Mouse (Mus musculus) stomach, embryonic 14.5 days (tissue): ENCODE data around the gene Nat10. TPM values are rescaled to one million over a fixed set of nuclear protein-coding genes. Genes with fewer than 3 reads are reported as not detected.

Experiments used
- ATAC-seq: fragments of 200-750 bp; cut with Nextera tagmentation; 2 replicates; pipeline ENCODE4 v1.8.0; 2017; ENCODE audit warnings: low read depth, moderate TSS enrichment; ENCODE audit not compliant: insufficient number of reproducible peaks, insufficient read depth, low FRiP score
- H3K27ac ChIP-seq: fragments of 300-500 bp; sonication (generic); 2 replicates; pipeline ENCODE4 v1.5.1; 2014; ENCODE audit warnings: mild to moderate bottlenecking, low read length, moderate library complexity, mixed read lengths
- H3K27me3 ChIP-seq: fragments of 300-500 bp; sonication (generic); 2 replicates; pipeline ENCODE4 v1.6.1; 2014; ENCODE audit warnings: low read length, control low read depth, mixed read lengths; ENCODE audit not compliant: control insufficient read depth, insufficient read depth
- H3K36me3 ChIP-seq: fragments of 300-500 bp; sonication (generic); 2 replicates; pipeline ENCODE4 v1.6.1; 2014; ENCODE audit warnings: mild to moderate bottlenecking, control low read depth, low read length, moderate library complexity, mixed read lengths; ENCODE audit not compliant: control insufficient read depth, insufficient read depth
- H3K4me1 ChIP-seq: fragments of 300-500 bp; sonication (generic); 2 replicates; pipeline ENCODE4 v1.6.1; 2014; ENCODE audit warnings: low read length, control low read depth, mixed read lengths; ENCODE audit not compliant: control insufficient read depth, insufficient read depth
- H3K4me2 ChIP-seq: fragments of 300-500 bp; sonication (generic); replicated peaks from 2 replicates; pipeline ENCODE4 v1.6.1; 2014; ENCODE audit warnings: low read depth, low read length, control low read depth
- H3K4me3 ChIP-seq: fragments of 300-500 bp; sonication (generic); 2 replicates; pipeline ENCODE4 v1.5.1; 2014; ENCODE audit warnings: low read depth, low read length, control low read depth
- H3K9ac ChIP-seq: fragments of 300-500 bp; sonication (generic); replicated peaks from 2 replicates; pipeline ENCODE4 v1.6.1; 2014; ENCODE audit warnings: low read depth, mild to moderate bottlenecking, control low read depth, low read length, moderate library complexity, mixed read lengths
- H3K9me3 ChIP-seq: fragments of 300-500 bp; sonication (generic); 2 replicates; pipeline ENCODE4 v1.6.1; 2016; ENCODE audit warnings: low read depth, low read length, control low read depth; ENCODE audit not compliant: control insufficient read depth
- WGBS: fragments of 180-500 bp; shearing (Covaris S2); extraction: QIAGEN DNeasy Blood & Tissue Kit; methylation state at CpG from one replicate; pipeline ENCODE4 v1.1.7; 2014; 5-methylcytosine and 5-hydroxymethylcytosine counted together
- polyA plus RNA-seq: library from polyadenylated mRNA; unstranded; fragments of >200 nt; fragmentation: Nextera tagmentation; extraction: Ambion mirVana; gene quantifications from 2 replicates; pipeline ENCODE4 v1.2.1, GENCODE M21; 2014

Gene Nat10
- polyA plus RNA-seq, 1 experiment from 2014 or later: 27.4 TPM

DNA sequence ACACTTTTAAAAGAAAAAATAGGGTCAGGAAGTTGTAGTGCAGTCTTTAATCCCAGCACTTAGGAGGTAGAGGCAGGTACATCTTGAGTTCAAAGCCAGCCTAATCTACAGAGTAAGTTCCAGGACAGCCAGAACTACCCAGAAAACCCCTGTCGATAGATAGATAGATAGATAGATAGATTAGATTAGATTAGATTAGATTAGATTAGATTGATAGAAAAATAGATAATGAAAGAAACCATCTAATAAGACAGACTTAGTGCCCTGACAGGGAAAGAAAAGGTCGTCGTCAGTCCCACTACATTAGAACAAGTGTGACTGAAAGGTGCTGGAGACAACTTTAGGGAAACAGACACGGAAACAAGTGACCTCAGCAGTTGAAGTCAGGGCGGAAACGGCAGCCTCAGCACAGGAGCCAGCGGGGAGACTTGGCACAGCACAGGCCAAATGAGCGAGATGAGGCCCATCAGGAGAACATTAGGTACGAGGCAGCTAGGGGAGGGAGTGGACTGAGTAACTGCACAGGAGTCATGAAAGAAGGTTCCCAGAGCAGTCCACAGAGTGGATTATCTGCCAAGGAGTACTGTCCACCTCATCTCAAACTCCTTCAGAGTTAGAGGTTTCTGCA, 5.5 kb downstream of the Nat10 start:
- no peak for ATAC-seq
- H3K27ac ChIP-seq: no peak overlapping the region

DNA sequence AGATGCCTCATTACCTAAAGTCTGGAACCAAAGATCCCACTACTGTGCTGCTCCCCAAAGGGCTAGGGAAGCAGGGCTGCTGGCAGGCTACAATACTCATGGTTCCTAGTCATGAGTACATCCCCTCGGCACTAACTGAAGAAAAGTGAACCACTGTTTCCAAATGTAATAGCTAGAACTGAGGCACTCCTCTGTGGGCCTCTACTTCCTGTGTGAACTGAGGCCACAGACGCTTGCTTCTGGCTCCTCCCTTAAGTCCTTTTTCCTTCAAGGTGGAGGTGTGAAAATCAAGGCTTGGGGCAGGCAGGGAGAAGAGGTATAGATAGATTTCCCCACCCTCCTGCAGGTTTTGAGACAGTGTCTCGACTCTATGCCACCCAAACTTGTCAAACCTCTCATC, 6.5 kb downstream of the Nat10 start:
- 87% methylated on average over 3 of the region's 3 CpGs for WGBS
- H3K9ac ChIP-seq: no peak overlapping the region
- H3K36me3 ChIP-seq: peaks cover 36% of the 10 kb centered on the region
- H3K4me1 ChIP-seq: no peaks in the 10 kb centered on the region
- H3K27me3 ChIP-seq: no peaks in the 10 kb centered on the region
- H3K9me3 ChIP-seq: no peaks in the 10 kb centered on the region
- no peak overlapping the region for H3K4me2 ChIP-seq
- H3K4me3 ChIP-seq: no peak overlapping the region
- ATAC-seq: no peak
- H3K27ac ChIP-seq: no peak overlapping the region

More for the DNA sequence above, 5.5 kb downstream of the Nat10 start:
- Histone ChIP-seq H3K36me3 (peaks cover 32% of the 10 kb centered on the region), H3K4me2 (no peak overlapping the region), H3K4me3 (no peak overlapping the region), H3K4me1 (no peaks in the 10 kb centered on the region), H3K9me3 (no peaks in the 10 kb centered on the region), H3K9ac (no peak overlapping the region), H3K27me3 (no peaks in the 10 kb centered on the region)
- WGBS: 87% methylated on average over 9 of the region's 9 CpGs

DNA sequence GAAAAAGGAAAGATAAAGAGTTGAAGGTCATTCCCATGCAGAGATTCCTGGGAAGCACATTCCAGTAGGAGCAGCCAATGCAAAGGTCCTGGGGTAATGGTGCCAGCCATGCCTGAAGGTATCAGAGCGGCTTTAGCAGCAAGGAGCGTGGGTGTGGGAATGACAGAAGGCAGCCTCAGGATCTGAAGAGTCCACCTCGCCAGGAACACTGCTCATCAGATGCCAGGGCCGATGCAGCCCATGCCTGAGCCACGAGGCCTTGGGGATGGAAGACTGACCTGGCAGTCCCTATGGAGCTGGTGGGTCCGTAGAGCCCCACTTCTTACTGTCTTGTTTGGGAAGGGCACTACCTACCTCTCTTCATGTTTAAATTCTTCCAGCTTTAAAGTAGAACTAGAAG, 9.3 kb downstream of the Nat10 start:
- Histone ChIP-seq H3K4me1 (no peaks in the 10 kb centered on the region), H3K27ac (no peak overlapping the region), H3K27me3 (no peaks in the 10 kb centered on the region), H3K9me3 (no peaks in the 10 kb centered on the region), H3K9ac (no peak overlapping the region), H3K36me3 (peaks cover 48% of the 10 kb centered on the region), H3K4me3 (no peak overlapping the region), H3K4me2 (no peak overlapping the region)
- 93% methylated on average over 6 of the region's 6 CpGs for WGBS
- no peak for ATAC-seq

DNA sequence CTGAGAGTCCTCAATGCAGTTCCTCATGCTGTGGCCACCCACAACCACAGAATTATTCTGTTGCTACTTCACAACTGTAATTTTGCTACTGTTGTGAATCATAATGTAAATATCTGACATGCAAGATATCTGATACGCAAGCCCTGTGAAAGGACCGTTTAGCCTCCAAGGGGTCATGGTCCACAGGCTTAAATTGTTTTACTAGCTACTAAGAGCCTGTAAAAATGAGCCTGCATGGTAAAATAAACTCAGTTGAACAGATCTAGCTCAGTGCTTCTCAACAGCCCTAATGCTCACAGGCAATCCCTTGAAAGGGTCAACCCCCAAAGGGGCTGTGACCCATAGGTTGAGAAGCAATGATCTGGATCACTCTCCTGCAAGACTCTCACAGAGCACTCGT, 12.0 kb downstream of the Nat10 start:
- H3K27ac ChIP-seq: no peak overlapping the region

DNA sequence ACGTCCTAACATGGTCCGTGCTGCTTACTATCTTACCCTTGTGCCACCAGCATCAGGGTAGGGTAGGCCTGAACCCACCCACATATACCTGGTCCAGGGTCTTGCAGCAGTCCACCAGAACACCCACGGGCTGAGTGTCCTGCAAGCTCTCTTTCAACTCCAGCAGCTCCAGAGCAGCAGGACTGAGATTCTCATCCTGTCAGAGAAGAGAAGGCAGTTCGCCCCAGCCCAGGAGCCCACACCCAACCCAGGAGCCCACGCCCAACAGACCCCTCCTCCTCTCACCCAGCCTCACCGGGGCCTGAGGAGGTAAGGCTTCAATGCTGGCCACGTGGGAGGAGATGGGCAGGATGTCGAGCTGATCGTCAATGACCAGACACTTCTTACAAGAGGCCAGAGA, 13.2 kb downstream of the Nat10 start:
- Histone ChIP-seq H3K4me2 (no peak overlapping the region), H3K9ac (no peak overlapping the region), H3K27ac (no peak overlapping the region), H3K27me3 (no peaks in the 10 kb centered on the region), H3K36me3 (peaks cover 38% of the 10 kb centered on the region), H3K4me3 (no peak overlapping the region), H3K9me3 (no peaks in the 10 kb centered on the region), H3K4me1 (no peaks in the 10 kb centered on the region)
- no peak for ATAC-seq
- WGBS: 94% methylated on average over 9 of the region's 9 CpGs

More for the DNA sequence above, 12.0 kb downstream of the Nat10 start:
- H3K9me3 ChIP-seq: no peaks in the 10 kb centered on the region
- ATAC-seq: no peak
- H3K4me3 ChIP-seq: no peak overlapping the region
- H3K36me3 ChIP-seq: peaks cover 34% of the 10 kb centered on the region
- H3K9ac ChIP-seq: no peak overlapping the region
- H3K4me2 ChIP-seq: no peak overlapping the region
- H3K4me1 ChIP-seq: no peaks in the 10 kb centered on the region
- WGBS: 89% methylated on average over 3 of the region's 3 CpGs
- no peaks in the 10 kb centered on the region for H3K27me3 ChIP-seq

DNA sequence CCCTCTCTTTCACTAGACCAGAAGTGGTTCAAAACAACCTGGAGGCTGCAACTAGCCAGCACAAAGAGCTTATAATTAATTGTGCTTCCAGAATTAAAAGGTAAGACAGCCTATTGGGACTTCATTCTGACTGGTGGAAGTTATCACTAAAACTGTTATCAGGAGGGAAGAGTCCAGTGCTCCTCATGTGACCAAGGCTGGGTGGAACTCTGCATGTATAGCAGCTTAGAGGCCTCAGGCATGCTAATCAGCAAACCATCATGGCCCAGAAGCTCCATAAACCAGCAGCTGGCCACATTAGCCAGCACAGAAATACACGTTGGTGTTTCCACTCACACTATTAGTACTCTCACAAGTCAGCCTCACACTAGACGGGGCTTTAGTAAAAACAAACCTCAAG, 14.3 kb downstream of the Nat10 start:
- Histone ChIP-seq H3K4me1 (no peaks in the 10 kb centered on the region), H3K9ac (no peak overlapping the region), H3K4me2 (no peak overlapping the region), H3K36me3 (peaks cover 36% of the 10 kb centered on the region), H3K4me3 (no peak overlapping the region), H3K27me3 (no peaks in the 10 kb centered on the region), H3K9me3 (no peaks in the 10 kb centered on the region), H3K27ac (no peak overlapping the region)
- no peak for ATAC-seq
- 93% methylated on average over 2 of the region's 2 CpGs for WGBS

DNA sequence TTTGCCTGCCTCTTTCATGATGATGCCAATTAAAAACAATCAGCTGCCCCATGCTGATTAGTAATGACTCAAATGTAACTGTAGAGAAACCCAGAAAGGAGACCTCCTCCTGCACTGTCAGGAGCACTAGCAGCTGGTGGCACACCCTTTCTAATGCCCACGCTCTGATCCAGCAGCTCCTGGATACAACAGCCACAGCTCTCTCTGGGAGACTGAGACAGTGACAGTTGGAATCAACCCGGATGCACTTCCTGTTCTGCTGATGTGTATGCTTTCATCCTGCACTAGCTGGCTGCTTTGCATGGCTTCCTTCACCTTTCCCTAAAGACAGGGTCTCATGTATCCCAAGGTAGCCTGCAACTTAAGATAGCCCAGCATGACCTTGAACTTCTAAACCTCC, 15.0 kb downstream of the Nat10 start:
- 75% methylated on average over 2 of the region's 2 CpGs for WGBS
- no peaks in the 10 kb centered on the region for H3K27me3 ChIP-seq
- no peaks in the 10 kb centered on the region for H3K9me3 ChIP-seq
- no peak overlapping the region for H3K4me3 ChIP-seq
- ATAC-seq: no peak
- no peaks in the 10 kb centered on the region for H3K4me1 ChIP-seq
- H3K36me3 ChIP-seq: peaks cover 30% of the 10 kb centered on the region
- H3K4me2 ChIP-seq: no peak overlapping the region
- H3K27ac ChIP-seq: no peak overlapping the region
- no peak overlapping the region for H3K9ac ChIP-seq

DNA sequence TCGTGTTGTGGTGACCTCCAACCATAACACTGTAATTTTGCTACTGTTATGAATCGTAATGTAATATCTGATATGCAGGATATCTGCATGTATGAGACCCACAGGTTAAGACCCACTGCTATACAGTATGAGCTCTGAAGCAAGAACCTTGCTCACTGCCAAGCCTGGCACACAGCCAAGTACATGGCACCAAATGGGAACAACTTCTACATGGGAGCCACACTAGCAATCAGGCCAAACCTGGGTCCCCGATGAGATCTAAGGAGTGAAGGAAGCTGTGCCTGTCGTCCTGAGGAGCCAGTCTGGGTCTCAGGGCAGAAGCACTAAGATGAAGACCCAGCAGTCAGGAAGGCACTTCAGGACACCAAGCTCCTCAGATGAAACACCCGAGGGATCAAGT, 15.6 kb downstream of the Nat10 start:
- WGBS: 90% methylated on average over 5 of the region's 5 CpGs

DNA sequence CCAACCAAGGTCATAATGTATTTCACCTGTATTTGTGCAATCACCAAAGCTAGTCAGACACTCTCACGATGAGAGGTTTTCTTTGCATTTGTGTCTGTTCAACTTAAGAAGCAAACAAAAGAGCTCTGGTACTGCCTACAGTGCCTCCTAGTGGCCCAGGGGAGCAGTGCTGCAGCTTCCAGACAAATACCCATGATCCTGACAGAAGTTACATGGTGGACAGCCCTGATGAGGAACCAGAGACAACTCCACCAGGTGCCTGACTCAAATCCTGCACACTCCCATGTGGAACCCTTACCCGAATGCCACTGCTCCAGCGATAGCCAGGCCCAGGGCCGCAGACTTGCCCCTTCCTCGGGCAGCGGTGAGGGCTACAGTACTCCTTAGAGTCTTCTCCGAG, 17.1 kb downstream of the Nat10 start:
- Histone ChIP-seq H3K36me3 (peaks cover 20% of the 10 kb centered on the region), H3K9me3 (no peaks in the 10 kb centered on the region), H3K4me1 (no peaks in the 10 kb centered on the region), H3K9ac (no peak overlapping the region), H3K4me2 (no peak overlapping the region), H3K27ac (no peak overlapping the region), H3K4me3 (no peak overlapping the region), H3K27me3 (no peaks in the 10 kb centered on the region)
- WGBS: 82% methylated on average over 7 of the region's 7 CpGs
- ATAC-seq: no peak

More for the DNA sequence above, 15.6 kb downstream of the Nat10 start:
- H3K4me2 ChIP-seq: no peak overlapping the region
- H3K9me3 ChIP-seq: no peaks in the 10 kb centered on the region
- no peak overlapping the region for H3K27ac ChIP-seq
- H3K36me3 ChIP-seq: peaks cover 27% of the 10 kb centered on the region
- no peaks in the 10 kb centered on the region for H3K27me3 ChIP-seq
- no peak for ATAC-seq
- H3K4me3 ChIP-seq: no peak overlapping the region
- H3K9ac ChIP-seq: no peak overlapping the region
- H3K4me1 ChIP-seq: no peaks in the 10 kb centered on the region
